Mouse (Mus musculus) layer of hippocampus, postnatal 25 days (tissue): Measurements from ENCODE around the gene C2cd5. TPM values are rescaled to one million over a fixed set of nuclear protein-coding genes. Genes with fewer than 3 reads are reported as not detected.
A peak's percentile ranks its signal among the peaks of the same experiment; 100 is the strongest.
"Not testable (repeated sequence)": the region's sequence is repeated elsewhere in the genome, so short reads cannot be mapped to it uniquely, and the experiment has no call there.

Source experiments
- DNase-seq, 2 experiments: peaks; one replicate each; pipeline ENCODE4 v3.0.0; 2022; ENCODE audit warnings: mixed read lengths in 2 of 2, low spot score in 1 of 2; ENCODE audit errors: extremely low spot score in 1 of 2
- total RNA-seq, 2 experiments: library from RNA; stranded (reverse); gene quantifications; 2 replicates each; pipeline ENCODE4 v1.2.3; 2021

Gene C2cd5
- total RNA-seq, 2 experiments from 2014 or later, result 76.5 to 92.8 TPM

- no peak for DNase-seq
Observed at GRCm38 (mm10) chr6:143027402-143027801, 72.5 kb downstream of the C2cd5 start.

- DNase-seq, result no peak
Observed at GRCm38 (mm10) chr6:143023691-143024090, 76.2 kb downstream of the C2cd5 start.

- DNase-seq, result no peak
Observed at GRCm38 (mm10) chr6:143021756-143022155, 78.2 kb downstream of the C2cd5 start.

DNA sequence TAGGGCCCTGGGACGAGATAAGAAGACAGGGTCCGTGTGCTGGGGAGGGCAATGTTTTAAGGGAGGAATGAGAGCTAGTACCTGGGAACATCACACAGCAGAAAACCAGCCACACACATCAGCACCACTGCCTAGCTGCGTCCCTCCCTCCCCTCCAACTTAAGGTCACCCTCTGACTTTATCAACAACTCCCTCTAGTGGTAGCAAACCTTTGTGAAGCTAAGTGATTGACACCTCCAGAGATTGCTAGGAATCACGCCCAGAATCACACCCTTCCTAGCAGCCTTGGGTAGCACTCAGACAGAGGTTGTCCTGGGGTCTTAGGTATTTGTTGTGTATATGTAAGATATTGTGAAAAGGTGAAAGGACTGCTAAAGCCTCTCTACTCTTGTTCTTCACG lies 79.3 kb downstream of the C2cd5 start:
- no peak for DNase-seq

GRCm38 (mm10) chr6:143020146-143020545 lies 79.8 kb downstream of the C2cd5 start:
- DNase-seq, result no peak

- no peak for DNase-seq
Observed at GRCm38 (mm10) chr6:143012513-143013215, 87.3 kb downstream of the C2cd5 start.

GRCm38 (mm10) chr6:143008865-143009264 lies 91.1 kb downstream of the C2cd5 start:
- DNase-seq, result no peak

DNA sequence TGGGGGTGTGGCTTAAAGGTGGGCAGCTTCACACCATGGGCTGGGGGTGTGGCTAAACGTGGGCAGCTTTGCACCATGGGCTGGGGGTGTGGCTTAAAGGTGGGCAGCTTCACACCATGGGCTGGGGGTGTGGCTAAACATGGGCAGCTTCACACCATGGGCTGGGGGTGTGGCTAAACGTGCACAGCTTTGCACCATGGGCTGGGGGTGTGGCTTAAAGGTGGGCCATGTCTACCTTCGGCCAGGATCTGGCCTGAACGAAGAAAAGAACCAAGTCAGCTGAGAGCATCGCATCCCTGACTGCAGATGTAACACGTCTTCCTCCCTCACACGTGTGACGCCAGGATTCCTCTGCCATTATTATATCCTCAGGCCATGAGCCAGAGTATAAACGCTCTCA lies 94.7 kb downstream of the C2cd5 start:
- DNase-seq, result not testable (repeated sequence)

DNA sequence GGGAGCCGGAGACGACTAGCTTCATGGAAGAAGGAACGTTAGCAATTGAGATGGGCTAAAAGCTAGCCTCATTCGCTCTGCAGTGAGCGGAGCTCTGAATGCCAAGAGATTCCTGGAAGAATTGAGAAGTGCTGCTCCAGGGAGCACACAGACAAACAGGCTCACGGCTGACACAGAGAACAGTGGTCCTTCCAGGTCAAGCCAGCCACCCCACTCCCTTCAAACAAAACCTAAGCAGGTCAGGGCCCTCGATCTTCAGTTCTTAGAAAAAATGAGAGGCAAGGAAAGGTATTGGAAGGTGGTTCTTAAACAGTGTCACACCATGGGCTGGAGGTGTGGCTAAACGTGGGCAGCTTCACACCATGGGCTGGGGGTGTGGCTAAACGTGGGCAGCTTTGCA lies 95.1 kb downstream of the C2cd5 start:
- no peak for DNase-seq

- no peak for DNase-seq
Observed at GRCm38 (mm10) chr6:142998221-142998999, 101.5 kb downstream of the C2cd5 start.

DNA sequence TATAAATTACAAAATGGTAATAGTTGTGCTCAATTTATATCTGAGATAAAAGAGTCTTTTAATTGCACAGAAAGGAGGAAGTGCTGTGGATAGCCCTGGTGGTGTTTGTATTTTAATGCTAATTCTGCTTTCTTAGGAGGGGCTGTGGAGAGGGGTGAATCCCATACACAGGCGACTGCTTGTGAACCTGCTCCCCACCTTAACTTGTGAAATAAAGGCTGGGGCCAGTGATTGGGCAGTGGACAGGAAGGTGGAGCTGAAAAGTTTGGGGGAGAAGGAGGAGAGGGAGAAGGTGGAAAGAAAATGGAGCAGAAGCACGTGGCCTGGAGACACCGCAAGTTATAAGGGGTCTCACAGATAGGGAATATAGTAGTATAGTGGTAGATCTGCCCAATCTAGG lies 103.1 kb downstream of the C2cd5 start:
- DNase-seq, result no peak

DNA sequence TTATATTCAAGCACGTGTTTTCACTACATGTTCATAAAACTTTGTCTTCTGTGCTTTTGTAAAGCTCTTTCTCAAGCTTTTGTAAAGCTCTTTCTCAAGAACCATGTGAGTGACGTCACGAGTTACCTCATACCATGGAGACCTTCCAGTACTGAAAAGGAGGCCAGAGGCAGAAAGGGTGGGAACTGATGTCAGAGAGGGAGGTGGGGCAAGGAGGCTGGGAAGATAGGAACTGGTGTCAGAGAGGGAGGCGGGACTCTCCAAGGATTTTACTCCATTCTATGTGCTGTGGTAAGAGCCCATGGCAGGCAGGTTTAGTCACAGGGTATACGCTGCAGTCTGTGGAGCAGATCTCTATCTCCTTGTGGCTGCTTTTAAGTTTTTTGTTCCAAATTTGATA lies 104.4 kb downstream of the C2cd5 start:
- no peak for DNase-seq

- no peak for DNase-seq
Observed at GRCm38 (mm10) chr6:142994821-142995220, 105.1 kb downstream of the C2cd5 start.

DNA sequence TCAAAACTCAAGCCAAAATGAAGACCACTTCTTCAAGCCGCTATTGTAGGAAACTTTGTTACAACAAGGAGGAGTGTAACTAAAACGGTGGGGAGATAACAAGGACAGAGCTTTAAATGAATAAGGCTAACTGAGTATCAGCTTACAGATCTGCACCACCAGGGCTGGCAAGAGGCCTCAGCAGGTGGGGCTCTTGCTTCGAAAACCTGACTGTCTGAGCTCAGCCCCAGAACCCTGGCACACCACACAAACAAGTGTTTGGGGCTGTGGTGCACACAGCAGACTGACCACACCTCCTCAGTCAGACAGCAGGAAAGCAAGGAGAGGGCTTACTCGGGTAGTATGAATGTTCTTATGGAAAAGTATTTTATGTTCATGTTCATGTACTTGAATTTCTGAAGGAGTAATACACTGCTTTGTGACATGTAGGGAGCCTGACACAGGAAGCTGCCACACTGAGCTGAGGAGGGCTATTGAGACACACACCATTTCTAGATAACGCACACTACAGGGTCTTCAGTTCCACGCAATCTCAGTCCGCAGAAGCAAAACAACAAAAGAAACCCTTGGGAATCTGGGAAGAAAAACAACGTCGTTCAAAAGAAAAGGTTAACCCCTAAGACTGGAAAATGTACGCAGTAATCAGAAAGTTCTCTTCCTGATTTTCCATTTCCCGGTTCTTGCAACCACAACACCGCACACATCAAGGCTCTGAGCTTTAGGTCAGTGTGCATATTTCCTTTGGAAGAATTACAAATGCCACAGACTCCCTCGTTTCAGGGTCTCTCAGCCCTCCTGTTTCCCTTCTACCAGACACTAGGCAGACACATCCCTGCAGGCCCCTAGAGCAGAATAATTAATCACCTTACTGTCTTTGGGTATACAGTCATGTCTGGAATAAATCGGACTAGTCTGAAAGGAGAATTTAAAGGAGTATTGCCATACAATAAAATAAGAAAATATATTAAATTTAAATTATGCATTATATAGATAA lies 105.9 kb downstream of the C2cd5 start:
- no peak for DNase-seq

- no peak for DNase-seq
Observed at GRCm38 (mm10) chr6:142992971-142993370, 107.0 kb downstream of the C2cd5 start.

- DNase-seq, result no peak
Observed at GRCm38 (mm10) chr6:142992099-142992498, 107.8 kb downstream of the C2cd5 start.

DNA sequence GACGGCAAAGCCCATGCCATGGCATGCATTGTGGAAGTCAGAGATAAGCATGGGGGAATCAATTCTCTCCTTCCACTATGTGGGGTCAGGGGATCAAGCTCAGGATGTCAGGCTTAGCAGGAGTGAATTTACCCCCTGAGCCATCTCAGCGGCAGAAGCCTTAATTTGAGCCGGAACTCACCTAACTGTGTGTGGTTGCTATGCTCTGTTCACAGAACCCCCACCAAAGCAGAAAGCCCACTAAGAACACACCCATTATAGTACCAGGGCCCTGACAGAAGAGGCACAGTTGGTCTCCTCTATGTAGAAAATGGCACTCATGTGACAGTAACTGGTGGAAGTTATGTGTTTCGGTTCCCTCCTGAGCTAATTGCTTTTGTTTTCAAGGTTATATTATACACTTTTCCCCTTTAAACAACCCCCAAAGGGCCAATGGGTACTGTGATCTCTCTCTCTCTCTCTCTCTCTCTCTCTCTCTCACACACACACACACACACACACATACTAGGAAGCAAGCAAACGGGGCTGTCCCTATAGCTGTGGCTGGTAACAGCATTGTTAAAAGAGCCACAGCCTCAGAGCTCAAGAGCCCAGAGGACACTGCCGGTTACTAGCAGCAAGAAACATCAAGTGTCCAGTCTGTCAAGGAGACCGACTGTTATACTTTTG lies 108.4 kb downstream of the C2cd5 start:
- DNase-seq, result no peak

DNA sequence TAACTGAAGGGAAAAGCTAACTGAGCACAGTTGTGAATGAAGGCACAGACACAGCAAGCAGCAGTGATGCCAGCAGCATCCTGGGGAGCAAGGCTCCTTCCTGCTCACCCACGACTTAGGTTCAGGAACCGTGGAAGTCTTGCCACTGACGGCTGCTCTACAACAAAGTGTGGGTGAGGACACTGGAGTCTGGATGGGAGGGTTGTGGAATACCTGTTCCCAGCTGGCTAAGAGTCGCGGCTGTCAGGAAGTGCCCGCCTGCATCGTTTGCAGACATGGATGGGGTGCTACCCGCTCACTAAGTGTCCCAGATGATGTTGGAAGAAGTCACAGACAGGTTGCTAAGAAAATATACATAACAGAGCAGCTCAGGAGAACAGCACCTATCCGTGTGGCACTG lies 109.4 kb downstream of the C2cd5 start:
- DNase-seq, result no peak

DNA sequence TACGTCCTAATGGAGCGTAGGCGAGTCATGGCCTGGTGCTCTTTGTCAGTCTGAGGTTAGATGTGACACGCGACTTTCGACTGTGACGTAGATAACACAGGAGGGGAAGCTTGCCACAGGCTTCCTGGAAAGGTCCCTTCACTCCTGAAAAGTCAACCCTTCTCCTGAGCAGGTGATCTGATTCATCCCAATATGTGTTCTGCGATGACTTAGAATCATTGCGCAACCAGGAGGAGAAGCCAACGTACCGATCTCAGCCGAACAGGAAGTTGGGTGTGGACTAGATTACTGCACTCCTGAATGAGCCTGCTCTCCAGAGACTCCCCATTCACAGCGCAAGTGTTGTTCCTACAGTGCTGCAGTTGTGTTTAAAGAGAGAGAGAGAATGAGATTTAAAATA lies 110.4 kb downstream of the C2cd5 start:
- DNase-seq, result no peak

DNA sequence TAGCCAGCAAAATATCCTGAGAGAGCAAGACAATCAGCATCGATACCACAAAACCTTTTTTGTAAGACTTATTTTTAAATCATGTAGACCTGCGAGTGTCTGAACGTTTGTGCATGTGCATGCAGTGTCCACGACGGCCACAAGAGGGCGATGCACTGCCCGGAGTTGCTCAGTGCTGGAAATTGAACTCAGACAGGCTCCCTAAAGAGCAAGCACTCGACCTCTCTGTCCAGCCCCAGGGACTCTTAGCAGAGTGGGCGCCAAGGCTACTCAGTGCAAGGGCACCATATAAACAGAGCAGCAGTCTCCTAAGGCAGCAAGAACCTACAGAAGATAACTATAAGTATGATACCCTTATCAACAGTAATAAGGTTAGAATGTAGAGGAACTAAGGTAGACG lies 111.2 kb downstream of the C2cd5 start:
- peak; percentile 27 to 77 for DNase-seq
